Mouse (Mus musculus): ENCODE results near the gene Sri.
"Not testable (repeated sequence)": the region's sequence is repeated elsewhere in the genome, so short reads cannot be mapped to it uniquely, and the experiment has no call there.

Gene Sri

GRCm38 (mm10) chr5:8045855-8046254 lies at the start of gene Sri:
TSS of gene Sri (plus strand) at chr5:8046078.
- no peak for DNase-seq (ENCODE audit: low spot score)

GRCm38 (mm10) chr5:7996401-7997044 lies 49.4 kb upstream of the Sri start:
- DNase-seq (ENCODE audit: low spot score) = peak; percentile 58

- no peak for DNase-seq (ENCODE audit: low spot score)
Observed at GRCm38 (mm10) chr5:7997086-7997485, 48.8 kb upstream of the Sri start.

- DNase-seq (ENCODE audit: low spot score) = no peak
Observed at GRCm38 (mm10) chr5:8000466-8000865, 45.4 kb upstream of the Sri start.

- DNase-seq (ENCODE audit: low spot score) = no peak
Observed at GRCm38 (mm10) chr5:8002827-8003226, 43.1 kb upstream of the Sri start.

- no peak for DNase-seq (ENCODE audit: low spot score)
Observed at GRCm38 (mm10) chr5:8013276-8013675, 32.6 kb upstream of the Sri start.

- DNase-seq (ENCODE audit: low spot score) = not testable (repeated sequence)
Observed at GRCm38 (mm10) chr5:8034596-8034995, 11.3 kb upstream of the Sri start.

- DNase-seq (ENCODE audit: low spot score) = peak; percentile 37
Observed at GRCm38 (mm10) chr5:8053827-8054226, 7.9 kb downstream of the Sri start.

GRCm38 (mm10) chr5:8055721-8056129 lies 9.8 kb downstream of the Sri start:
- DNase-seq (ENCODE audit: low spot score) = no peak

GRCm38 (mm10) chr5:8056141-8057017 lies 10.5 kb downstream of the Sri start:
- peak; percentile 81 for DNase-seq (ENCODE audit: low spot score)

GRCm38 (mm10) chr5:8057018-8057323 lies 11.1 kb downstream of the Sri start:
- DNase-seq (ENCODE audit: low spot score) = no peak

- DNase-seq (ENCODE audit: low spot score) = no peak
Observed at GRCm38 (mm10) chr5:8058056-8058455, 12.2 kb downstream of the Sri start.

- DNase-seq (ENCODE audit: low spot score) = no peak
Observed at GRCm38 (mm10) chr5:8062469-8062868, 16.6 kb downstream of the Sri start.

GRCm38 (mm10) chr5:8063207-8063606 lies 17.3 kb downstream of the Sri start:
- no peak for DNase-seq (ENCODE audit: low spot score)

GRCm38 (mm10) chr5:8073406-8073805 lies 27.5 kb downstream of the Sri start:
- no peak for DNase-seq (ENCODE audit: low spot score)

GRCm38 (mm10) chr5:8073901-8074561 lies 28.2 kb downstream of the Sri start:
- no peak for DNase-seq (ENCODE audit: low spot score)

GRCm38 (mm10) chr5:8077481-8077880 lies 31.6 kb downstream of the Sri start:
- DNase-seq (ENCODE audit: low spot score) = no peak

- no peak for DNase-seq (ENCODE audit: low spot score)
Observed at GRCm38 (mm10) chr5:8082800-8083509, 37.1 kb downstream of the Sri start.

GRCm38 (mm10) chr5:8085661-8086060 lies 39.8 kb downstream of the Sri start:
- no peak for DNase-seq (ENCODE audit: low spot score)

- DNase-seq (ENCODE audit: low spot score) = no peak
Observed at GRCm38 (mm10) chr5:8088147-8088546, 42.3 kb downstream of the Sri start.

GRCm38 (mm10) chr5:8094921-8095320 lies 49.0 kb downstream of the Sri start:
- DNase-seq (ENCODE audit: low spot score) = no peak

GRCm38 (mm10) chr5:8095689-8096088 lies 49.8 kb downstream of the Sri start:
- DNase-seq (ENCODE audit: low spot score) = no peak
